Mouse (Mus musculus) liver, adult 2 months (tissue): ENCODE measurements around the gene Galnt2. TPM values are rescaled to one million over a fixed set of nuclear protein-coding genes. Genes with fewer than 3 reads are reported as not detected.
A peak's percentile ranks its signal among the peaks of the same experiment; 100 is the strongest.

Experiments used
- DNase-seq: peaks from one replicate; pipeline ENCODE4 v3.0.0-alpha.2; 2011; ENCODE audit warnings: low read depth, low spot score; ENCODE audit errors: extremely low read depth
- H3K27ac ChIP-seq: fragments of 200-500 bp; replicated peaks from 2 replicates; pipeline ENCODE4 v1.5.1; 2012; ENCODE audit warnings: low read depth, mild to moderate bottlenecking, control low read depth, inconsistent platforms, low read length; ENCODE audit not compliant: insufficient read depth
- H3K27me3 ChIP-seq: fragments of 200-500 bp; 2 replicates; pipeline ENCODE4 v1.6.1; 2012; ENCODE audit warnings: mild to moderate bottlenecking, moderate library complexity, low read length, inconsistent platforms; ENCODE audit not compliant: control insufficient read depth, insufficient read depth
- H3K36me3 ChIP-seq: fragments of 200-500 bp; 2 replicates; pipeline ENCODE4 v1.6.1; 2012; ENCODE audit warnings: low read length, inconsistent platforms; ENCODE audit not compliant: control insufficient read depth, insufficient read depth
- H3K4me1 ChIP-seq: fragments of 200-500 bp; 2 replicates; pipeline ENCODE4 v1.6.1; 2011; ENCODE audit warnings: low read length; ENCODE audit not compliant: control insufficient read depth, insufficient read depth
- H3K4me3 ChIP-seq: fragments of 200-500 bp; 2 replicates; pipeline ENCODE4 v1.5.1; 2011; ENCODE audit warnings: low read depth, mild to moderate bottlenecking, control low read depth, low read length, moderate library complexity; ENCODE audit not compliant: insufficient read depth
- H3K79me2 ChIP-seq: fragments of 200-500 bp; 2 replicates; pipeline ENCODE4 v1.6.1; 2012; ENCODE audit warnings: inconsistent platforms, mild to moderate bottlenecking, low read length, moderate library complexity; ENCODE audit not compliant: control insufficient read depth, insufficient read depth
- H3K9ac ChIP-seq: fragments of 200-500 bp; 2 replicates; pipeline ENCODE4 v1.6.1; 2012; ENCODE audit warnings: low read depth, mild to moderate bottlenecking, control low read depth, inconsistent platforms, low read length
- CTCF ChIP-seq: fragments of 200-500 bp; IDR thresholded peaks from 2 replicates; pipeline ENCODE4 v1.5.1; 2011; ENCODE audit warnings: low read depth, low read length, control low read depth
- POLR2A ChIP-seq: fragments of 200-500 bp; IDR thresholded peaks from 2 replicates; pipeline ENCODE4 v1.6.1; 2011; ENCODE audit warnings: low read length, control low read depth; ENCODE audit not compliant: insufficient read depth; ENCODE audit errors: extremely low read depth
- WGBS: fragments of 180-500 bp; shearing (Covaris S2); methylation state at CpG from one replicate; pipeline ENCODE4 v1.1.7; 2018; 5-methylcytosine and 5-hydroxymethylcytosine counted together
- polyA plus RNA-seq: library from polyadenylated mRNA; depleted of rRNA; stranded (reverse); fragments of >200 nt; gene quantifications from 2 replicates; pipeline ENCODE4 v1.2.3, GENCODE M21; 2012
- total RNA-seq: library from RNA; depleted of rRNA; stranded (reverse); fragments of >200 nt; gene quantifications from 2 replicates; pipeline ENCODE4 v1.2.3, GENCODE M21; 2014

Gene Galnt2
- total and polyA plus RNA-seq, 2 experiments = 7.3 to 9.3 TPM

DNA sequence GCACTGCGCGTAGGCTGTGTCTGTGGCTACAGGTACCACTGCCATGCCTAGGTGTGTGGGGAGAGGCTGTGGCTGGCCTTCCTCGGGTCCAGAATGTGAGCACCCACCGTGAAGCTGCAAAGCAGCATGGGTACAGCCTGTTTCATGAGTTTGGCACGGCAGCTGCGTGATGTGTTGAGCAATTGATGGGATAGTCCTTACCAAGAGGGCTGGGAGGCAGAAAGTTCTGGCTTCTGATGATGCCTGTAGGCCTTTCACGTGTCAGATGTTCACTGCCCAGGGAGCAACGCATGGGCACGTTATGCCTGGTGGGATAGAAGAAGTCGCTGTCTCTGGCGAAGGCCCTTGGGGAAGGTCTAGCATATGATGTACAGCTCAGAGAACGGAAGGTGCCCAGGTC lies 33.5 kb downstream of the Galnt2 start:
- H3K4me3 ChIP-seq = no peak overlapping the region
- peaks cover 23% of the 10 kb centered on the region; the same call in 1 of the 2 replicates for H3K79me2 ChIP-seq
- H3K4me1 ChIP-seq = peaks cover 38% of the 10 kb centered on the region
- peak overlapping the region; percentile 4; the same call in 1 of the 2 replicates for H3K9ac ChIP-seq
- peak overlapping the region; percentile 61 for H3K27ac ChIP-seq
- DNase-seq = peak; percentile 93
- TF ChIP-seq POLR2A = no peak
- TF ChIP-seq CTCF = no peak
- no peaks in the 10 kb centered on the region for H3K27me3 ChIP-seq
- WGBS = 53% methylated on average over 12 of the region's 12 CpGs
- no peaks in the 10 kb centered on the region for H3K36me3 ChIP-seq

- Histone ChIP-seq H3K27ac (peak overlapping the region; percentile 61), H3K36me3 (no peaks in the 10 kb centered on the region), H3K4me3 (no peak overlapping the region), H3K27me3 (no peaks in the 10 kb centered on the region), H3K79me2 (peaks cover 23% of the 10 kb centered on the region; the same call in 1 of the 2 replicates), H3K9ac (peak overlapping the region; percentile 55; the same call in 1 of the 2 replicates), H3K4me1 (peaks cover 38% of the 10 kb centered on the region)
- TF ChIP-seq POLR2A = no peak
- TF ChIP-seq CTCF = no peak
- no peak for DNase-seq
- whole genome bisulfite sequencing = 93% methylated on average over 2 of the region's 2 CpGs
These were observed 33.9 kb downstream of the Galnt2 start for GRCm38 (mm10) chr8:124265130-124265529.

DNA sequence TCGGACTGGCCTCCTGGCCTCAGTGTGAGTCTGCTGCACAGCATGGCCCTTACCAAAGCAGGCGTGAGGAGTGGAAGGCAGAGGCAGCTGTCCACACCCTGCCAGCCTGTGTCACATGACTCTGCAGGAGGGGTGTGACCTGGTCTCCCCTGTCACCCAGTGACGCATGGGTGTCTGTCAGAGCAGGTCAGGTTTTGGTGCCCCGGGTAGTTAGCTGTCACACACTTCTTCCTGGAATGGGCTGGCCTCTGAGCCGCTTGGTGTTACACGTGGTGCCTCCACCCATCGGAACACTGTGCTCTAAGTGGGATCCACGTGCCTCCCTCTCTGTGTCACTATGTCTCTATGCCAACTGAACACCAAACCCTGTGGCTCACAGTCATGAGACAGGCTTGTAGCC lies 34.6 kb downstream of the Galnt2 start:
- Histone ChIP-seq H3K4me1 (peaks cover 38% of the 10 kb centered on the region), H3K36me3 (no peaks in the 10 kb centered on the region), H3K4me3 (no peak overlapping the region), H3K27me3 (no peaks in the 10 kb centered on the region), H3K27ac (peak overlapping the region; percentile 70), H3K9ac (peak overlapping the region; percentile 55), H3K79me2 (peaks cover 20% of the 10 kb centered on the region; the same call in 1 of the 2 replicates)
- DNase-seq = peak; percentile 100
- TF ChIP-seq CTCF (no peak), POLR2A (no peak)
- 15% methylated on average over 8 of the region's 8 CpGs for WGBS

- Histone ChIP-seq H3K79me2 (peaks cover 15% of the 10 kb centered on the region; the same call in 1 of the 2 replicates), H3K4me3 (no peak overlapping the region), H3K27ac (peak overlapping the region; percentile 68), H3K4me1 (peaks cover 36% of the 10 kb centered on the region), H3K36me3 (no peaks in the 10 kb centered on the region), H3K27me3 (no peaks in the 10 kb centered on the region), H3K9ac (no peak overlapping the region)
- DNase-seq = peak; percentile 83
- WGBS = 39% methylated on average over 4 of the region's 4 CpGs
- TF ChIP-seq POLR2A = no peak
- no peak for TF ChIP-seq CTCF
These were observed 36.0 kb downstream of the Galnt2 start for GRCm38 (mm10) chr8:124267206-124267605.

- Histone ChIP-seq H3K4me3 (no peak overlapping the region), H3K27me3 (no peaks in the 10 kb centered on the region), H3K36me3 (no peaks in the 10 kb centered on the region), H3K79me2 (peaks cover 35% of the 10 kb centered on the region; the same call in 1 of the 2 replicates), H3K4me1 (peaks cover 37% of the 10 kb centered on the region), H3K9ac (no peak overlapping the region), H3K27ac (no peak overlapping the region)
- no peak for DNase-seq
- WGBS = 95% methylated on average over 6 of the region's 6 CpGs
- TF ChIP-seq POLR2A = no peak
- no peak for TF ChIP-seq CTCF
These were observed 39.3 kb downstream of the Galnt2 start for GRCm38 (mm10) chr8:124270504-124270903.

DNA sequence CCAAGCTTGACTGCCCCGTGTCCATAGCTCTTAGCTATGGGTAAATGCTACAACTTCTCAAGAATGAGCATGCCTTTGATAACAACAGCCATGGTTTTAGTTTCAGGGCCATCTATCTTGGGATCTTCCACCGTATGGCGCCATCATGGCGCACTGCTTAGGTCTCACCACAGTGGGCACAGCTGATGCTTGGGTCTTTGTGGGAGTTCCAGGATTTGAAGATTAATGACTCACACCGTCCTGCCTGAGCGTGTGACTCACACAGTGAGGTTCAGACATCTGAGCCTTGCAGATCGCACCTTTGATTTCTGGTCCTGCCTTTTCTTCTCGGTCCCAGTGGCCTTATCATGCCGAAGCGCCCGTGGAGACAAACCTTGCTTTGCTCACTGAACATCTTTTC lies 39.7 kb downstream of the Galnt2 start:
- WGBS = 90% methylated on average over 11 of the region's 11 CpGs
- H3K4me1 ChIP-seq = peaks cover 37% of the 10 kb centered on the region
- H3K9ac ChIP-seq = no peak overlapping the region
- DNase-seq = no peak
- no peaks in the 10 kb centered on the region for H3K36me3 ChIP-seq
- no peak overlapping the region for H3K27ac ChIP-seq
- peaks cover 39% of the 10 kb centered on the region; the same call in 1 of the 2 replicates for H3K79me2 ChIP-seq
- no peaks in the 10 kb centered on the region for H3K27me3 ChIP-seq
- no peak for TF ChIP-seq POLR2A
- TF ChIP-seq CTCF = no peak
- no peak overlapping the region for H3K4me3 ChIP-seq
